Mouse (Mus musculus): ENCODE measurements around the gene Gm11549.

The Gm11549 gene

DNA sequence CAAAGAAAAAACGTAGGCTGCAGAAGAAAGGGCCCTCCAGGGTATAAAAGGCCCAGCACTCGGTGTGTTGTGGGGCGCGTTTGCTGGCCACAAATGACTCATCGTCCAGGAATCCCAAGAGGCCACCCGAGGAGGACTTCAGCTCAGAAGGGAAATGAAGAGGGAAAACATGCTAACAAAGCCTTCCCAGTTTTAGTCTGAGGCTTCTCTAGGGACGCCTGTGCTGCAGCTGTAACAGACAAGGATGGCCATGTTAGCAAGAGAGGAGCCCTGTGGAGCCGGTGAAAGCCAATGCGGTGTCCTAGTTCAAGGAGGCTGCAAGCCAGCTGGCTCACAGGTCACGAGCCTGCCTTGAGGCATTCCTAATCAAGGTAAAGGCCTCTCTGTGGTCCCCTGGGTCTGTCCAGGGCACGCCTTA is 39.8 kb downstream of the Gm11549 start:
- peak; percentile 25 for DNase-seq (ENCODE audit: low spot score)

GRCm38 (mm10) chr3:36480486-36480885 is 41.1 kb downstream of the Gm11549 start:
- DNase-seq (ENCODE audit: low spot score), result no peak

DNA sequence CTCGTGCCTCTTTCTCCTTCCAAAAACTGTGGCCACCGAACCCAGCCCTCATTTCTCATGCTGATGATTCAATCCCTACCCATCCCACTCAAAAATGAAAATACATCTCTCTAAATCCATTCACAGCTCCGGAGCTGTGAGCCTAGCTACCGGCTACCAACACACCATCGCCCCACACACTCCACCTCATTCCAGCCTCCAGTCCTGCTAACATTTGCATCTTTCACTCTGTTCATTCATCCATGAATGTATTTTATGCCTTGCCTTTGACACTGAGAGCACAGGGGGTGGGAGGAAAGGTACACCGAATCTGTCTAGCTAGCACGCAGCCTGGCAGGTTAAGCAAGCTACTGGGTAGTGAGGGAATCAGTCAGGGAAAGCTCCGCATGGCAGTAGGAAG is 42.8 kb downstream of the Gm11549 start:
- DNase-seq (ENCODE audit: low spot score), result no peak

DNA sequence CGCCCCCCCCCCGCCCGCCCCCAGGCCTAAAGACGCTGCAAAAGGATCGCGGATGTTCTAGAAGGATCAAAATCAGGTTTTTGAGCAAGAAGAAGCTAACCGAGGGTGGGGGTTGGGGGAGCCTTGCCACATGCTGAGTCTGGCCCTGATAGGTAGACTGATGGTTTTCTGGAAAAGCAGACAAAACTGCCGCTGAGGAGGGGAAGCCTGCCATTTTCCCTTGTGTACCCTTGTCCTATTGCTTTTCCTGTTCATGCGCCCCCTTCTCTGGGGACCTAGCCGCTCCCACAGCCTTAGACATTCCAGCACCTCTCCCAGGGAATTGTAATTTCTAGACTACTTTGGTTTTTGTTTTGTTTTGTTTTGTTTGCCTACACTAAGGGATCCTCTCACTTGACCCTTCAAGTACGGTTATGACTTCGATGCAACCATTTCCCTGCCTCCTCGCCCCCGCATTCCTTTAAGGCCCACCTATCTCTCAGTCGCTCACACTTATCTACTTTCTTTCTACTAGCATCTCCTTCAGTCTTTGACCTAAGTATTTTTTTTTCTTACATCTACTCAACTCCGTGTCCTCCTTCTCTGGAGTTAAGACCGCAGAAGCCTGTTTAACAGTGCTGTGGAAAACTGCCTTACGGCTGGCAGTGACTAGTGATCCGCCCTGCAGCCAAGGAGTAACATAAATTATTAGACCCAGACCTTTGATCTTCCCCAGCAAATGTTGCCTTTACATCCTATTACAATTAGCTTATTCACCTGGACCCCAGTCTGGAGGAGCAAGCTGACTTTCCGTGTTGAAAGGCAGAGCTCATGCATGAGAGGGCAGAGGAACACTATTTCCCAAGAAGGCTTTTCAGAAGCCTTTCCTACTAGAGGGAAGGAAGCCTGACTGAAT is 45.1 kb downstream of the Gm11549 start:
- peak; percentile 14 for DNase-seq (ENCODE audit: low spot score)

GRCm38 (mm10) chr3:36475532-36476087 is 46.0 kb downstream of the Gm11549 start, which contains the start of the genes Anxa5 and 1810062G17Rik:
TSS of gene Anxa5 (minus strand) at chr3:36475894.
TSS of gene 1810062G17Rik (plus strand) at chr3:36475937.
- peak; percentile 95 for DNase-seq (ENCODE audit: low spot score)

DNA sequence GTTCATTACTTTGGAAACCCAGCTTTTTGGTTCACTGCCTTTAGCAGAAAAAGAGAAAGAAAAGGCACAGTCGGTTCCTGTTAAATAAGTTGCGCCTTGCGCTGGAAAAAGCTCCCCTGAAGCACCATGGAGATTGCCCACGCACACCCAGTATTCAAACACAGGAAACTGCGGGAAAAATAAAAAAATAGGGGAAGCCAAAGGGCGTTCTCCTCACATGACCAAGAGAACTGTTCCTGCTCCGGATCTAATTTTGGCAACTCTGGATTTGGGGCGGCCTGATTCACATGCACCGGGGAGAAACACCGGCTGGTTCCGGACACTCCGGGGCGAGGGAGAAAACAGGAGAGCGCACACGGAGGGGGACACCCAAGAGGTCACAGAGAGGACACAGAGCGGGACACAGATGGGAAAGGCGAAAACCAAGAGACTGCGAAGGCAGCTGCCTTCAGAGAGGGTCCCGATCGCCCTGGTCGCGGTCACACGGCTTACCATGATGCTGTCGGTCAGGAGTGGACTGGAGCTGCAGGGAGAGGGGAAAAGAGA is 46.6 kb downstream of the Gm11549 start:
- DNase-seq (ENCODE audit: low spot score), result no peak

GRCm38 (mm10) chr3:36474421-36474820 is 47.2 kb downstream of the Gm11549 start:
- no peak for DNase-seq (ENCODE audit: low spot score)

- DNase-seq (ENCODE audit: low spot score), result no peak
Observed at GRCm38 (mm10) chr3:36473222-36473621, 48.4 kb downstream of the Gm11549 start.

DNA sequence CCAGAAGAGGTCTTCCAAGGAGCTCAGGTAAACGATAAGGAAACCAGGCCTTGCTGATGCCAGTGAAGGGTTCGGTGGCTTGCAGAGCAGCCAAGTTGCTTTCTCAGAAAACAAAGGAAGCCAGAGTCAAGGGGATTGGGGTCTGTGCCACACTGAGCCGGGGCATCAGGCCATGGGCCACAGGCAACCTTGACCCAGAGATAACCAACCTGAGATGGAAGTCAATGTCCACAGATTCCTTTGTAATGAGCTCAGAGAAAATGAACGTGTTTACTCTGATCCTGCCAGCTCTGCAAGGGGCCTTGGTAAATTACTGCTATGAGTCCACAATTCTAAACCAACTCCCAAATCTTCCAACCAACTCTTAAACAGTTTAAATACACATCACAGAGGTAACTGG is 49.8 kb downstream of the Gm11549 start:
- DNase-seq (ENCODE audit: low spot score), result no peak

DNA sequence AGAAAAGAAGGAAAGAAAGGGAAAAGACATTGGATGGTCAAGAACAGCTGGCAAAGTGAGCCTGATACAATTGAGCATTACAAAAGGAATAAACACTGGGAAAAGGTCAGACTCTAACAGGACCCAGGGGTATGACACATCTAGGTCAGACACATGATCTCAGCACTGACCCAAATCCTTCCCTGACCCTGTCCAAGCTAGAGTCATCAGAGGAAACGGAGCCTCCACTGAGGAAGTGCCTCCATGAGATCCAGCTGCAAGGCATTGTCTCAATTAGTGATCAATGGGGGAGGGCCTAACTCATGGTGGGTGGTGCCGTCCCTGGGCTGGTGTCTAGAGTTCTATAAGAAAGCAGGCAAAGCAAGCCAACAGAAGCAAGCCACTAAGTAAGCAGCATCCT is 52.7 kb downstream of the Gm11549 start:
- no peak for DNase-seq (ENCODE audit: low spot score)

DNA sequence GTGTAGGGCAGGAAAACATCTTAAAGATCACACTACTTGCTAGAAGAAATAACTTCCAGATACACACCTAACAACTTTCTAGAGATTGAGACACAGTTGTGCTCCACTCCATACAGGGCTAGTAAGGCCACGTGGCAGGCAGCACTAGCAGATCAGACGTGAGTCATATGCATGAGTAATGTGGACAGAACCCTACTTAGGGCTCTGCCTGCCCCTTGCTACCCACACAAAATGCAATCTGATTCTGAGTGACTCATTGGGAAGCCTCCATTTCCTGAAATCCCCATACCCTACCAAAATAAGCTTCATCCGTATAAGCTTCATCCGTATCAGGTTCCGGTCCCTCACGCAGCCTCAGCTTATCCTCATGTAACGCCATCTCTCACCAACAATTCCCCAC is 54.0 kb downstream of the Gm11549 start:
- DNase-seq (ENCODE audit: low spot score), result no peak

DNA sequence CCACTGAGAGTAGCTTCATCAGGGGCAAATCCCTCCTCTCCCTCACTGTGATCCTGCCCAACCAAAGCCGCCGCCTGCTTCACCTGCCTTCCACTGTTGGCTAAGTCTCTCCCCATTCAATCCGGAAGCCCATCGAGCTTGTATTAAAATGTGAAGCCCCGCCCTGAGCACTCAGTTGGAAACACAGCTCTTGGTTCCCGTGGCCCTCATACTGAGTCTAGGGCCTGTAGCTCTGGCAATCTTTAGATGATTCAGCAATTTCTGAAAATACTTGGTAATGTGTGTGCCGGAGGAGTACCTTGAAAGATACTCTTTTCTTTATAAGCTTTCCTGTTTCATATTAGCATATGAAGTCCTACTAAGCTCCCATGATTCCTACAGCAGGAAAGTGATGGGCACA is 56.1 kb downstream of the Gm11549 start:
- DNase-seq (ENCODE audit: low spot score), result no peak
